Mouse (Mus musculus) splenic B cell, adult 2 months (primary cell): ENCODE data around the gene Aig1.

Experiments used
- DNase-seq: peaks from one replicate; pipeline ENCODE4 v3.0.0-alpha.2; 2011; ENCODE audit warnings: low read depth, low spot score
- H3K27me3 ChIP-seq: 2 replicates; pipeline ENCODE4 v1.6.1; 2012; ENCODE audit warnings: mild to moderate bottlenecking, low read length, moderate library complexity, mixed read lengths; ENCODE audit not compliant: control insufficient read depth, poor library complexity, insufficient read depth, severe bottlenecking
- H3K36me3 ChIP-seq: 2 replicates; pipeline ENCODE4 v1.6.1; 2012; ENCODE audit warnings: mild to moderate bottlenecking, low read length, moderate library complexity, mixed read lengths; ENCODE audit not compliant: control insufficient read depth, poor library complexity, insufficient read depth, severe bottlenecking

The Aig1 gene

GRCm38 (mm10) chr10:13776014-13776413 lies 92.8 kb downstream of the Aig1 start:
- no peaks in the 10 kb centered on the region; the same call in 1 of the 2 replicates for H3K36me3 ChIP-seq
- no peak for DNase-seq
- no peaks in the 10 kb centered on the region for H3K27me3 ChIP-seq

- H3K27me3 ChIP-seq, result no peaks in the 10 kb centered on the region
- no peak for DNase-seq
- no peaks in the 10 kb centered on the region; the same call in 1 of the 2 replicates for H3K36me3 ChIP-seq
Measured at GRCm38 (mm10) chr10:13775411-13775810, 93.4 kb downstream of the Aig1 start.

GRCm38 (mm10) chr10:13774910-13775309 lies 93.9 kb downstream of the Aig1 start:
- H3K27me3 ChIP-seq, result no peaks in the 10 kb centered on the region
- no peaks in the 10 kb centered on the region; the same call in 1 of the 2 replicates for H3K36me3 ChIP-seq
- DNase-seq, result no peak

GRCm38 (mm10) chr10:13770720-13771119 lies 98.1 kb downstream of the Aig1 start:
- H3K36me3 ChIP-seq, result no peaks in the 10 kb centered on the region; the same call in 1 of the 2 replicates
- DNase-seq, result no peak
- H3K27me3 ChIP-seq, result no peaks in the 10 kb centered on the region

GRCm38 (mm10) chr10:13769789-13770188 lies 99.0 kb downstream of the Aig1 start:
- DNase-seq, result no peak
- H3K36me3 ChIP-seq, result no peaks in the 10 kb centered on the region; the same call in 1 of the 2 replicates
- no peaks in the 10 kb centered on the region for H3K27me3 ChIP-seq

- no peaks in the 10 kb centered on the region for H3K27me3 ChIP-seq
- DNase-seq, result no peak
- no peaks in the 10 kb centered on the region; the same call in 1 of the 2 replicates for H3K36me3 ChIP-seq
Measured at GRCm38 (mm10) chr10:13768866-13769265, 99.9 kb downstream of the Aig1 start.

- Histone ChIP-seq H3K27me3 (no peaks in the 10 kb centered on the region), H3K36me3 (no peaks in the 10 kb centered on the region; the same call in 1 of the 2 replicates)
- DNase-seq, result no peak
Measured at GRCm38 (mm10) chr10:13767076-13767475, 101.7 kb downstream of the Aig1 start.

GRCm38 (mm10) chr10:13763151-13763550 lies 105.6 kb downstream of the Aig1 start:
- DNase-seq, result no peak
- no peaks in the 10 kb centered on the region for H3K27me3 ChIP-seq

GRCm38 (mm10) chr10:13754712-13755111 lies 114.1 kb downstream of the Aig1 start:
- Histone ChIP-seq H3K36me3 (no peaks in the 10 kb centered on the region), H3K27me3 (no peaks in the 10 kb centered on the region)
- DNase-seq, result no peak

More at GRCm38 (mm10) chr10:13763151-13763550, 105.6 kb downstream of the Aig1 start:
- no peaks in the 10 kb centered on the region for H3K36me3 ChIP-seq

GRCm38 (mm10) chr10:13753777-13754176 lies 115.0 kb downstream of the Aig1 start:
- no peaks in the 10 kb centered on the region for H3K27me3 ChIP-seq
- H3K36me3 ChIP-seq, result no peaks in the 10 kb centered on the region
- no peak for DNase-seq

GRCm38 (mm10) chr10:13739494-13740140 lies 129.2 kb downstream of the Aig1 start:
- H3K36me3 ChIP-seq, result no peaks in the 10 kb centered on the region
- no peak for DNase-seq
- no peaks in the 10 kb centered on the region for H3K27me3 ChIP-seq

GRCm38 (mm10) chr10:13730039-13730748 lies 138.6 kb downstream of the Aig1 start:
- no peak for DNase-seq
- H3K36me3 ChIP-seq, result no peaks in the 10 kb centered on the region
- H3K27me3 ChIP-seq, result no peaks in the 10 kb centered on the region

GRCm38 (mm10) chr10:13727676-13728075 lies 141.1 kb downstream of the Aig1 start:
- no peak for DNase-seq
- H3K27me3 ChIP-seq, result no peaks in the 10 kb centered on the region

GRCm38 (mm10) chr10:13726206-13726605 lies 142.6 kb downstream of the Aig1 start:
- no peak for DNase-seq
- no peaks in the 10 kb centered on the region for H3K27me3 ChIP-seq
- no peaks in the 10 kb centered on the region for H3K36me3 ChIP-seq

More at GRCm38 (mm10) chr10:13727676-13728075, 141.1 kb downstream of the Aig1 start:
- no peaks in the 10 kb centered on the region for H3K36me3 ChIP-seq

GRCm38 (mm10) chr10:13725276-13725675 lies 143.5 kb downstream of the Aig1 start:
- DNase-seq, result no peak
- Histone ChIP-seq H3K36me3 (no peaks in the 10 kb centered on the region), H3K27me3 (no peaks in the 10 kb centered on the region)
